Comparison of ENCODE assay signal across 30 mouse cellular contexts in genomic region chr4:117977371-117977770, GRCm38 (mm10). TPM values are rescaled to one million over a fixed set of nuclear protein-coding genes. Genes with fewer than 3 reads are reported as not detected.
DNase-seq lines count a peak whose midpoint lies in the region; ATAC-seq and TF ChIP-seq lines count a peak whose summit lies in the region.
"Had no signal": no experiment of that assay in that cellular context is flagged by ENCODE, and none has a peak within 500 bp of the region (broad histone marks: within the 10 kb centered on the region; RNA-seq: fewer than 3 reads in every experiment).

No protein-coding gene starts in this region.

- no peaks in the 10 kb centered on the region for H3K79me2 ChIP-seq in heart, adult 2 months (replicated peaks; ENCODE audit: control insufficient read depth, insufficient read depth, low read length)

- ATAC-seq in heart, embryonic 12.5 days (ENCODE audit: insufficient number of reproducible peaks, low FRiP score), result 0 out of 2 replicates have a peak, but pooled peaks have one; percentile 20
- ATAC-seq in heart, postnatal 0 days (ENCODE audit: insufficient read depth, low read depth), result peak; percentile 65
- ATAC-seq in stomach, embryonic 15.5 days (ENCODE audit: insufficient read depth, low FRiP score, low read depth), result 0 out of 2 replicates have a peak, but pooled peaks have one; percentile 28
- ATAC-seq: CD4-positive, CD25-positive, alpha-beta regulatory T cell, adult 4 months; forebrain, embryonic 16.5 days; hindbrain, postnatal 0 days; intestine, embryonic 15.5 days had no signal

- H3K4me3 ChIP-seq in heart, embryonic 12.5 days, result no peak overlapping the region
- H3K4me3 ChIP-seq in heart, adult 2 months, result no peak overlapping the region
- no peak overlapping the region for H3K4me3 ChIP-seq in heart, postnatal 0 days (ENCODE audit: low read depth, low read length)
- no peak overlapping the region for H3K4me3 ChIP-seq in stomach, embryonic 15.5 days (replicated peaks)
- H3K4me3 ChIP-seq: embryonic facial prominence, embryonic 13.5 days; erythroblast, embryonic 14.5 days; intestine, embryonic 15.5 days; limb, embryonic 15.5 days; megakaryocyte, embryonic 14.5 days; midbrain, embryonic 12.5 days; myocyte; neural tube, embryonic 13.5 days had no signal

- no peaks in the 10 kb centered on the region for H3K27me3 ChIP-seq in heart, embryonic 12.5 days (replicated peaks)
- H3K27me3 ChIP-seq in heart, adult 2 months (ENCODE audit: control insufficient read depth, insufficient read depth, low read length), result no peaks in the 10 kb centered on the region
- H3K27me3 ChIP-seq in heart, postnatal 0 days (ENCODE audit: control insufficient read depth, insufficient read depth, low read length), result no peaks in the 10 kb centered on the region
- no peaks in the 10 kb centered on the region for H3K27me3 ChIP-seq in stomach, embryonic 15.5 days (replicated peaks)
- H3K27me3 ChIP-seq: embryonic facial prominence, embryonic 13.5 days; intestine, embryonic 15.5 days; limb, embryonic 15.5 days; midbrain, embryonic 12.5 days; neural tube, embryonic 13.5 days had no signal

- H3K9me3 ChIP-seq in heart, embryonic 12.5 days (replicated peaks), result no peaks in the 10 kb centered on the region
- no peaks in the 10 kb centered on the region for H3K9me3 ChIP-seq in heart, postnatal 0 days (replicated peaks; ENCODE audit: control insufficient read depth, low read length)
- H3K9me3 ChIP-seq in stomach, embryonic 15.5 days, result no peaks in the 10 kb centered on the region
- H3K9me3 ChIP-seq: embryonic facial prominence, embryonic 13.5 days; intestine, embryonic 15.5 days; limb, embryonic 15.5 days; megakaryocyte, embryonic 14.5 days; midbrain, embryonic 12.5 days; neural tube, embryonic 13.5 days had no signal

- H3K27ac ChIP-seq in heart, embryonic 12.5 days (ENCODE audit: poor library complexity, severe bottlenecking), result peak overlapping the region; percentile 28
- no peak overlapping the region for H3K27ac ChIP-seq in heart, adult 2 months
- 0 out of 2 replicates have a peak overlapping the region, but pooled peaks have one; percentile 4 for H3K27ac ChIP-seq in heart, postnatal 0 days (ENCODE audit: low read depth)
- H3K27ac ChIP-seq in stomach, embryonic 15.5 days, result no peak overlapping the region
- H3K27ac ChIP-seq: embryonic facial prominence, embryonic 13.5 days; hindbrain, postnatal 0 days; intestine, embryonic 15.5 days; kidney, postnatal 0 days; limb, embryonic 15.5 days; midbrain, embryonic 12.5 days; neural tube, embryonic 13.5 days had no signal

- H3K4me1 ChIP-seq in heart, embryonic 12.5 days (replicated peaks), result peaks cover 62% of the 10 kb centered on the region
- H3K4me1 ChIP-seq in heart, adult 2 months (ENCODE audit: control insufficient read depth, insufficient read depth, low read length), result no peaks in the 10 kb centered on the region
- peaks cover 15% of the 10 kb centered on the region for H3K4me1 ChIP-seq in heart, postnatal 0 days (ENCODE audit: control insufficient read depth, insufficient read depth)
- H3K4me1 ChIP-seq in stomach, embryonic 15.5 days, result 0 out of 2 replicates have a peak, but pooled peaks cover 3% of the 10 kb centered on the region
- H3K4me1 ChIP-seq: intestine, embryonic 15.5 days; midbrain, embryonic 12.5 days; neural tube, embryonic 13.5 days had no signal

- no peak for TF ChIP-seq POLR2A in heart, adult 2 months (IDR thresholded peaks at IDR 0.05; ENCODE audit: insufficient read depth, low read depth, low read length)

- 41% methylated on average over 9 of the region's 9 CpGs for WGBS in heart, embryonic 12.5 days
- WGBS in heart, adult 2 months, result 66% methylated on average over 9 of the region's 9 CpGs
- WGBS in heart, postnatal 0 days, result 40% methylated on average over 9 of the region's 9 CpGs
- whole genome bisulfite sequencing in stomach, embryonic 15.5 days, result 63% methylated on average over 9 of the region's 9 CpGs

- intact Hi-C loops in heart, adult 2 months (cut with DNase I), result loop anchor here (5.0 kb wide), 1 partner anchor 35 kb away; no protein-coding TSS in a partner anchor

- TF ChIP-seq CTCF in heart, adult 2 months (IDR thresholded peaks at IDR 0.05), result no peak
- TF ChIP-seq CTCF in heart, postnatal 0 days (IDR thresholded peaks at IDR 0.05; ENCODE audit: low read depth), result no peak

- no peak for TF ChIP-seq EP300 in heart, adult 2 months (IDR thresholded peaks at IDR 0.05; ENCODE audit: insufficient read depth, low read depth, low read length)
- no peak for TF ChIP-seq EP300 in heart, postnatal 0 days (IDR thresholded peaks at IDR 0.05; ENCODE audit: low read depth)

- DNase-seq in heart, adult 2 months, result no peak
- DNase-seq in heart, postnatal 0 days (ENCODE audit: low spot score), result peak; percentile 52
- no peak for DNase-seq in heart, adult 11 months
- peak; percentile 50 for DNase-seq in NIH3T3 (ENCODE audit: low read depth)
- DNase-seq in cerebellum, postnatal 36 days, result no peak
- DNase-seq: adrenal gland, postnatal 25 days; cerebellum, adult 11-12 months; cerebellum, adult 9-11 months; gastrocnemius, postnatal 10 days; kidney, adult 2 months; layer of hippocampus, postnatal 36 days; left cerebral cortex, postnatal 4 days; liver, postnatal 0 days; lung, postnatal 4 days; thymus, postnatal 14 days had no signal

- peak overlapping the region; percentile 42 for H3K4me2 ChIP-seq in heart, embryonic 12.5 days
- 0 out of 2 replicates have a peak overlapping the region, but pooled peaks have one; percentile 15 for H3K4me2 ChIP-seq in heart, postnatal 0 days (ENCODE audit: low read depth, low read length)
- H3K4me2 ChIP-seq in stomach, embryonic 15.5 days, result no peak overlapping the region
- H3K4me2 ChIP-seq: embryonic facial prominence, embryonic 13.5 days; intestine, embryonic 15.5 days; limb, embryonic 15.5 days; midbrain, embryonic 12.5 days; neural tube, embryonic 13.5 days had no signal

- H3K36me3 ChIP-seq in heart, embryonic 12.5 days, result no peaks in the 10 kb centered on the region
- no peaks in the 10 kb centered on the region for H3K36me3 ChIP-seq in heart, adult 2 months (ENCODE audit: control insufficient read depth, insufficient read depth, low read length)
- H3K36me3 ChIP-seq in heart, postnatal 0 days (replicated peaks; ENCODE audit: control insufficient read depth, insufficient read depth, low read length), result no peaks in the 10 kb centered on the region
- H3K36me3 ChIP-seq in stomach, embryonic 15.5 days, result no peaks in the 10 kb centered on the region
- H3K36me3 ChIP-seq: embryonic facial prominence, embryonic 13.5 days; intestine, embryonic 15.5 days; limb, embryonic 15.5 days; midbrain, embryonic 12.5 days; neural tube, embryonic 13.5 days had no signal

- H3K9ac ChIP-seq in heart, embryonic 12.5 days, result 0 out of 2 replicates have a peak overlapping the region, but pooled peaks have one; percentile 25
- H3K9ac ChIP-seq in heart, adult 2 months (ENCODE audit: low read depth, low read length), result no peak overlapping the region
- no peak overlapping the region for H3K9ac ChIP-seq in heart, postnatal 0 days (replicated peaks; ENCODE audit: low read depth, low read length)
- H3K9ac ChIP-seq in stomach, embryonic 15.5 days, result no peak overlapping the region
- H3K9ac ChIP-seq: embryonic facial prominence, embryonic 13.5 days; intestine, embryonic 15.5 days; liver, postnatal 0 days; midbrain, embryonic 12.5 days; neural tube, embryonic 13.5 days had no signal

RNA-seq across cellular contexts. Expression of gene Artn, which starts 47.8 kb away (rescaled TPM):
- 0.54 and 0.70 TPM in 2 replicates for polyA plus RNA-seq in heart, embryonic 12.5 days (2016; fragmentation: Nextera tagmentation; extraction: Ambion mirVana)
- total RNA-seq in heart, adult 2 months (2021), result not detected
- polyA plus RNA-seq in heart, adult 2 months (2012; rRNA removed), result 0.09 and 0.23 TPM in 2 replicates
- total RNA-seq in heart, postnatal 0 days (2014; rRNA removed; ENCODE audit: low replicate concordance), result not detected in 2 replicates
- polyA plus RNA-seq in heart, postnatal 0 days (2015; fragmentation: Nextera tagmentation; extraction: Ambion mirVana), result 0.14 and 0.16 TPM in 2 replicates
- 6.9 and 7.0 TPM in 2 replicates for polyA plus RNA-seq in stomach, embryonic 15.5 days (2015; fragmentation: Nextera tagmentation; extraction: Ambion mirVana)
- total RNA-seq: common myeloid progenitor, adult 5-6 weeks had no signal
- polyA plus RNA-seq: CD4-positive, CD25-positive, alpha-beta regulatory T cell, adult 4 months had no signal

Comparison
In these comparisons a context has a peak if more than half of its experiments do, and no peak if none do; other contexts are left out.
1. H3K27ac ChIP-seq: peak in heart, embryonic 12.5 days (single experiment) and heart, postnatal 0 days (single experiment); none in heart, adult 2 months (single experiment) and stomach, embryonic 15.5 days (single experiment).
2. DNase-seq: peak in heart, postnatal 0 days (single experiment) and NIH3T3 (single experiment); none in heart, adult 2 months (0 of 2), heart, adult 11 months (single experiment) and cerebellum, postnatal 36 days (0 of 2).
3. Peak in every context shown above with its lines, with median percentiles within 50 percentile points of each other: ATAC-seq.